Mouse (Mus musculus): ENCODE measurements at regions not wholly inside any gene's neighbourhood (a gene's known extent, or its start where the extent isn't known, plus 50 kb on each side); places are given as distances from the start of the nearest gene placed in this dataset.

- no peak for DNase-seq (ENCODE audit: low spot score in 2 of 2)
These were observed 452.7 kb downstream of the Rps24 start for GRCm38 (mm10) chr14:24939476-24940200.

GRCm38 (mm10) chr14:24945716-24946115 is 458.8 kb downstream of the Rps24 start:
- no peak for DNase-seq (ENCODE audit: low spot score in 2 of 2)

- DNase-seq (ENCODE audit: low spot score in 2 of 2) = no peak
These were observed 460.2 kb downstream of the Rps24 start for GRCm38 (mm10) chr14:24947084-24947483.

GRCm38 (mm10) chr14:24955891-24956410 is 469.0 kb downstream of the Rps24 start:
- no peak for DNase-seq (ENCODE audit: low spot score in 2 of 2)

GRCm38 (mm10) chr14:24956528-24957210 is 469.7 kb downstream of the Rps24 start:
- no peak for DNase-seq (ENCODE audit: low spot score in 2 of 2)

- DNase-seq (ENCODE audit: low spot score in 2 of 2) = no peak
These were observed 470.5 kb downstream of the Rps24 start for GRCm38 (mm10) chr14:24957392-24957791.

GRCm38 (mm10) chr14:24958821-24959220 is 471.9 kb downstream of the Rps24 start:
- no peak for DNase-seq (ENCODE audit: low spot score in 2 of 2)

GRCm38 (mm10) chr14:24959401-24959800 is 472.5 kb downstream of the Rps24 start:
- no peak for DNase-seq (ENCODE audit: low spot score in 2 of 2)

- DNase-seq (ENCODE audit: low spot score in 2 of 2) = no peak
These were observed 473.2 kb downstream of the Rps24 start for GRCm38 (mm10) chr14:24960082-24960482.

GRCm38 (mm10) chr14:24960875-24961274 is 473.9 kb downstream of the Rps24 start:
- no peak for DNase-seq (ENCODE audit: low spot score in 2 of 2)

- no peak for DNase-seq (ENCODE audit: low spot score in 2 of 2)
These were observed 474.8 kb downstream of the Rps24 start for GRCm38 (mm10) chr14:24961721-24962120.

- no peak for DNase-seq (ENCODE audit: low spot score in 2 of 2)
These were observed 482.7 kb downstream of the Rps24 start for GRCm38 (mm10) chr14:24969584-24969983.

- no peak for DNase-seq (ENCODE audit: low spot score in 2 of 2)
These were observed 485.4 kb downstream of the Rps24 start for GRCm38 (mm10) chr14:24972357-24972756.

GRCm38 (mm10) chr14:24973039-24973438 is 485.9 kb upstream of the Zmiz1 start:
- DNase-seq (ENCODE audit: low spot score in 2 of 2) = no peak

GRCm38 (mm10) chr14:24973591-24973990 is 485.4 kb upstream of the Zmiz1 start:
- DNase-seq (ENCODE audit: low spot score in 2 of 2) = no peak

- no peak for DNase-seq (ENCODE audit: low spot score in 2 of 2)
These were observed 476.5 kb upstream of the Zmiz1 start for GRCm38 (mm10) chr14:24982489-24982888.

GRCm38 (mm10) chr14:24983279-24983678 is 475.7 kb upstream of the Zmiz1 start:
- peak; percentile 16 to 55 for DNase-seq (ENCODE audit: low spot score in 2 of 2)

GRCm38 (mm10) chr14:24985806-24986359 is 473.1 kb upstream of the Zmiz1 start:
- no peak for DNase-seq (ENCODE audit: low spot score in 2 of 2)

GRCm38 (mm10) chr14:24986404-24986803 is 472.6 kb upstream of the Zmiz1 start:
- DNase-seq (ENCODE audit: low spot score in 2 of 2) = no peak

GRCm38 (mm10) chr14:24993751-24994658 is 465.0 kb upstream of the Zmiz1 start:
- DNase-seq (ENCODE audit: low spot score in 2 of 2) = no peak

GRCm38 (mm10) chr14:24995226-24995625 is 463.8 kb upstream of the Zmiz1 start:
- no peak for DNase-seq (ENCODE audit: low spot score in 2 of 2)

All from thymus, postnatal 10 days (tissue).